15 mouse cellular contexts compared by ENCODE assay signal in the genomic region with DNA sequence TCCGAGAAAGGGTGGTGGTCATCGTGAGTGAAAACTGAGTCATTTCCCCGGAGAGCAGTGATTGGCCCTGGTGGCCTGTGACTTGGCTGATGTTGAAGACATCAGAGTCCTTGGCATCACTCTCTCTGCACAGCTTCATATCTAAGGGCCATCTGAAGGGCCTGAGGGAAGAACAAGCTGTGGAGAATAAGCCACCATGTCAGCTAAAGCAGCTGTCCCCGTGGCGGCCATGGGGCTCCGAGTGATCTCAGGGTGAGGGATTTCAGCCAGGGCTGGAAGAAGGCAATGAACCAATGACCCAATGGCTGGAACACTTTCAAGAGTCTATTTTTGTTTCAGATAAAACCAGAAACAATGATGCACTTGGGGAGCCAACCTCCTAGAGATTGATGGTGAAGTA.
DNase-seq lines count a peak whose midpoint lies in the region; ATAC-seq lines count a peak whose summit lies in the region.
"Had no signal": no experiment of that assay in that cellular context is flagged by ENCODE, and none has a peak within 500 bp of the region (broad histone marks: within the 10 kb centered on the region; RNA-seq: fewer than 3 reads in every experiment).

No protein-coding gene starts in this region.

- H3K4me1 ChIP-seq in kidney, embryonic 16.5 days (ENCODE audit: insufficient read depth, low read length), result no peaks in the 10 kb centered on the region
- H3K4me1 ChIP-seq: forebrain, embryonic 13.5 days had no signal

- H3K27me3 ChIP-seq in kidney, embryonic 16.5 days (ENCODE audit: insufficient read depth, low read length), result no peaks in the 10 kb centered on the region
- H3K27me3 ChIP-seq: forebrain, embryonic 13.5 days; Patski had no signal

- H3K9me3 ChIP-seq in kidney, embryonic 16.5 days (ENCODE audit: low read length), result no peaks in the 10 kb centered on the region
- H3K9me3 ChIP-seq: forebrain, embryonic 13.5 days had no signal

- no peaks in the 10 kb centered on the region for H3K36me3 ChIP-seq in kidney, embryonic 16.5 days (ENCODE audit: insufficient read depth, low read length)

- H3K27ac ChIP-seq in kidney, embryonic 16.5 days (ENCODE audit: low read length), result no peak overlapping the region
- H3K27ac ChIP-seq: forebrain, embryonic 13.5 days; layer of hippocampus, adult 2 months; liver, embryonic 14.5 days had no signal

- no peak overlapping the region for H3K9ac ChIP-seq in kidney, embryonic 16.5 days (replicated peaks; ENCODE audit: low read length)
- H3K9ac ChIP-seq: forebrain, embryonic 13.5 days; liver, embryonic 14.5 days had no signal

- no peak for ATAC-seq in kidney, embryonic 16.5 days (ENCODE audit: low FRiP score, low TSS enrichment)
- ATAC-seq: forebrain, embryonic 13.5 days; Patski had no signal

- H3K4me2 ChIP-seq in kidney, embryonic 16.5 days (replicated peaks; ENCODE audit: low read depth, low read length), result no peak overlapping the region
- H3K4me2 ChIP-seq: forebrain, embryonic 13.5 days had no signal

- H3K4me3 ChIP-seq in kidney, embryonic 16.5 days (ENCODE audit: low read length), result no peak overlapping the region
- H3K4me3 ChIP-seq: forebrain, embryonic 13.5 days; layer of hippocampus, adult 2 months had no signal

- peak; percentile 6 for DNase-seq in kidney, adult 18-20 months
- peak; percentile 46 for DNase-seq in adipocyte (ENCODE audit: low spot score)
- DNase-seq in heart, adult 9 months (ENCODE audit: low spot score in 2 of 2), result peak; percentile 85 to 86
- peak; percentile 50 for DNase-seq in kidney, postnatal 14 days
- DNase-seq in thymus, postnatal 36 days, result no peak
- DNase-seq in layer of hippocampus, adult 11-12 months (ENCODE audit: low spot score), result no peak
- no peak for DNase-seq in thymus, postnatal 4 days
- DNase-seq: adrenal gland, adult 8-10 months; cerebellum, postnatal 25 days; thymus, postnatal 25 days had no signal

- WGBS in kidney, embryonic 16.5 days, result 82% methylated on average over 6 of the region's 6 CpGs

Comparison
In these comparisons a context has a peak if more than half of its experiments do, and no peak if none do; other contexts are left out.
1. DNase-seq: peak in kidney, adult 18-20 months (single experiment), adipocyte (single experiment), heart, adult 9 months (2 of 2) and kidney, postnatal 14 days (single experiment); none in thymus, postnatal 36 days (0 of 2), layer of hippocampus, adult 11-12 months (single experiment) and thymus, postnatal 4 days (single experiment).